Mouse (Mus musculus): Measurements from ENCODE around the gene Gm340. TPM values are rescaled to one million over a fixed set of nuclear protein-coding genes. Genes with fewer than 3 reads are reported as not detected.

Gm340 gene
- polyA plus RNA-seq, 2 experiments = 2.0 to 3.1 TPM

DNA sequence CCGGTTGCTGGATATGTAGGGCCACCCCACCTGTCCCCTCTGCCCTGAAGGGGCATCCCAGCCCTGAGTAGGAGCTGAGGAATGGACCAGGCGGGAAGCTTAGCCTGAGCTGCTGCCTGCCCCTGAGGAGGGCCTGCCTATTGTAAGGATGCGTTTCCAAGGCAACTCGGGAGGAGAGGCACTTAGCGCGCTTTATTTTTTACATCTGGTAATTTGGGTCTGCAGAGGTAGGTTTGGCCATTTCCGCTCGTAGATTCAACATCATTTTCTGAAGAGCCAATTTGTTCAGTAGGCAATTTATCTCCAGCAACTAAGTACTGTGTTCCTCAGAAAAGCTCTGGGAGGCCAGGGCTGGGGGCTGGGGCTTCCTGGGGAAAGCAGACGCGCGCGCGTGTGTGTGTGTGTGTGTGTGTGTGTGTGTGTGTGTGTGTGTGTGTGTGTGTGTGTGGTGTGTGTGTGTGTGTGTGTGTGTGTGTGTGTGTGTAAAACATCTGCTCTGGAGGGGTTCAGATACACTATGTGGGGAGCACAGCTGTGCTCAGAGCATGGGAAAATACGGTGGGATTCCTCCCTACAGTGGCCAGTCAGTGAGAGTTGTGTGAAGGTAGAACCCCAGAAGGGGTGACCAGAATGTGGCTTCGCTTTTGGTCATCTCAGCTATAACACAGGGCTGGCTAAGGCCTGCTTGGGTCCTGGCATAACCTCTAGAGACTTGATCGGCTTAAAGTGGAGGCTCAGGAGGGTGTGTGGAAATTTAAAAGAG, 31.3 kb downstream of the Gm340 start:
- Histone ChIP-seq H3K9ac (ENCODE audit: low read depth, low read length, severe bottlenecking) (no peak overlapping the region), H3K4me3 (replicated peaks; ENCODE audit: low read length) (no peak overlapping the region), H3K9me3 (ENCODE audit: control insufficient read depth, low read length) (no peaks in the 10 kb centered on the region), H3K4me2 (replicated peaks; ENCODE audit: low read depth, low read length, severe bottlenecking) (no peak overlapping the region), H3K27ac (replicated peaks; ENCODE audit: low read depth, low read length) (no peak overlapping the region), H3K36me3 (ENCODE audit: control insufficient read depth, insufficient read depth, low read length) (no peaks in the 10 kb centered on the region), H3K27me3 (ENCODE audit: control insufficient read depth, insufficient read depth, low read length) (no peaks in the 10 kb centered on the region), H3K4me1 (ENCODE audit: control insufficient read depth, insufficient read depth, low read length) (peaks cover 10% of the 10 kb centered on the region)
- WGBS = 30% methylated on average over 16 of the region's 16 CpGs
- no peak for TF ChIP-seq POLR2A (IDR thresholded peaks at IDR 0.05; ENCODE audit: borderline replicate concordance, extremely low read depth, insufficient read depth, insufficient read length)
- DNase-seq (ENCODE audit: low spot score) (peak; percentile 33), ATAC-seq (ENCODE audit: low FRiP score, low read depth) (no peak)

DNA sequence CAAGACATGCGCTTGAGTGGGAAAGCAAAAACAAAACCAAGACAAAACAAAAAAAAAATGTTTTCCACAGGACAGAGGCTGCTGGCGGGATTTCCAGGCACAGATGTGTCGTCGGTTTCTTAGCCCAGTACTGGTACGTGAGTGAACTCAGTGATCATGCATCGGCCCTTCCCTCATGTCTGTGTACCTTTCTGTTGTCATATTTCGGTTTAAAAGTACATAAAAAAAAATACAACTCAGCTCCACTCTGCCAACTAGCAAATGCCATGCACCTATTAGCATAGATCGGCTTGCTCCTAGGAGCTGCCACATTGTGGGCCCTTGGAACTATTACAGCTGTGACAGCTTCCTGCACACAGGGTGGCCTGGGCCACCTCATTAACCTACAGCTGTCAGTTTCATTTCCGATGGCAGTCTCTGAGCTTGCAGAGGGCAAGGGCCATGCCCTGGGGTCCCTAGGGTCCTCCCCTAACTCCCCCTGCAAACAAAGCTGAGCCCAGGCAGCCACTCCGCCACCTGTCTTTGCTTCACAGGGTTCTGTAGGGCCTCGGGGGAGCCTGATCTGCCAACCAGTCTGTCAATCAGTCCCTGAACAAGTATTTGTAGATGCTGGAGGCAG, 33.5 kb downstream of the Gm340 start:
- no peak overlapping the region for H3K9ac ChIP-seq (ENCODE audit: low read depth, low read length, severe bottlenecking)
- no peaks in the 10 kb centered on the region for H3K27me3 ChIP-seq (ENCODE audit: control insufficient read depth, insufficient read depth, low read length)
- WGBS = 42% methylated on average over 11 of the region's 11 CpGs
- DNase-seq (ENCODE audit: low spot score) (no peak), ATAC-seq (ENCODE audit: low FRiP score, low read depth) (no peak)
- no peaks in the 10 kb centered on the region for H3K9me3 ChIP-seq (ENCODE audit: control insufficient read depth, low read length)
- no peak overlapping the region for H3K4me3 ChIP-seq (replicated peaks; ENCODE audit: low read length)
- no peak overlapping the region for H3K4me2 ChIP-seq (replicated peaks; ENCODE audit: low read depth, low read length, severe bottlenecking)
- H3K4me1 ChIP-seq (ENCODE audit: control insufficient read depth, insufficient read depth, low read length) = peaks cover 15% of the 10 kb centered on the region
- no peak overlapping the region for H3K27ac ChIP-seq (replicated peaks; ENCODE audit: low read depth, low read length)
- no peak for TF ChIP-seq POLR2A (IDR thresholded peaks at IDR 0.05; ENCODE audit: borderline replicate concordance, extremely low read depth, insufficient read depth, insufficient read length)
- no peaks in the 10 kb centered on the region for H3K36me3 ChIP-seq (ENCODE audit: control insufficient read depth, insufficient read depth, low read length)

- 81% methylated on average over 6 of the region's 6 CpGs for WGBS
Observed at GRCm38 (mm10) chr19:41616274-41616673, 34.1 kb downstream of the Gm340 start.

DNA sequence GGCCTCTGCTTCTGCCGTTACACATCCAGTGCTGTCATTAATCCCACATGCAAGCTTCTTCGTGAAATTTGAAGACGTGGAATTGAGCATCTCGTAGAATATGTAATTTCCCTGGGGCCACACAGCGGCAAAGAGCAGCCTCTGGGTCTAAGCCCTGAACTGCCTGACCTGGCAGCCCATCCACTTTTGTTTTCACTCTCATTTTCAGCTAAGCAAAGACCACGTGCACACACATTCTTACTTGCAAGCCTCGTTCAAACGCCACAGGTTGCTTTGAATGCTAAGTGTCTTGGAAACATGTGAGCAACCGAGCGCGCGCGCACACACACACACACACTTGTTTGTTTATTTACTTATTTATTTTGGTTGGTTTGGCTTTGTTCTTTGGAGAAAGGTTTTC, 34.9 kb downstream of the Gm340 start:
- no peaks in the 10 kb centered on the region for H3K9me3 ChIP-seq (ENCODE audit: control insufficient read depth, low read length)
- TF ChIP-seq POLR2A (IDR thresholded peaks at IDR 0.05; ENCODE audit: borderline replicate concordance, extremely low read depth, insufficient read depth, insufficient read length) = no peak
- no peaks in the 10 kb centered on the region for H3K27me3 ChIP-seq (ENCODE audit: control insufficient read depth, insufficient read depth, low read length)
- DNase-seq (ENCODE audit: low spot score) (no peak), ATAC-seq (ENCODE audit: low FRiP score, low read depth) (no peak)
- WGBS = 68% methylated on average over 13 of the region's 13 CpGs
- H3K4me3 ChIP-seq (replicated peaks; ENCODE audit: low read length) = no peak overlapping the region
- peaks cover 15% of the 10 kb centered on the region for H3K4me1 ChIP-seq (ENCODE audit: control insufficient read depth, insufficient read depth, low read length)
- H3K36me3 ChIP-seq (ENCODE audit: control insufficient read depth, insufficient read depth, low read length) = no peaks in the 10 kb centered on the region
- no peak overlapping the region for H3K27ac ChIP-seq (replicated peaks; ENCODE audit: low read depth, low read length)
- H3K4me2 ChIP-seq (replicated peaks; ENCODE audit: low read depth, low read length, severe bottlenecking) = no peak overlapping the region
- no peak overlapping the region for H3K9ac ChIP-seq (ENCODE audit: low read depth, low read length, severe bottlenecking)

More at GRCm38 (mm10) chr19:41616274-41616673, 34.1 kb downstream of the Gm340 start:
- Histone ChIP-seq H3K27ac (replicated peaks; ENCODE audit: low read depth, low read length) (no peak overlapping the region), H3K4me1 (ENCODE audit: control insufficient read depth, insufficient read depth, low read length) (peaks cover 15% of the 10 kb centered on the region), H3K4me2 (replicated peaks; ENCODE audit: low read depth, low read length, severe bottlenecking) (no peak overlapping the region), H3K36me3 (ENCODE audit: control insufficient read depth, insufficient read depth, low read length) (no peaks in the 10 kb centered on the region), H3K27me3 (ENCODE audit: control insufficient read depth, insufficient read depth, low read length) (no peaks in the 10 kb centered on the region), H3K9me3 (ENCODE audit: control insufficient read depth, low read length) (no peaks in the 10 kb centered on the region), H3K9ac (ENCODE audit: low read depth, low read length, severe bottlenecking) (no peak overlapping the region), H3K4me3 (replicated peaks; ENCODE audit: low read length) (no peak overlapping the region)
- DNase-seq (ENCODE audit: low spot score) = no peak
- no peak for ATAC-seq (ENCODE audit: low FRiP score, low read depth)
- TF ChIP-seq POLR2A (IDR thresholded peaks at IDR 0.05; ENCODE audit: borderline replicate concordance, extremely low read depth, insufficient read depth, insufficient read length) = no peak

- H3K36me3 ChIP-seq (ENCODE audit: control insufficient read depth, insufficient read depth, low read length) = no peaks in the 10 kb centered on the region
- peaks cover 14% of the 10 kb centered on the region for H3K4me1 ChIP-seq (ENCODE audit: control insufficient read depth, insufficient read depth, low read length)
- H3K4me2 ChIP-seq (replicated peaks; ENCODE audit: low read depth, low read length, severe bottlenecking) = no peak overlapping the region
- no peak overlapping the region for H3K4me3 ChIP-seq (replicated peaks; ENCODE audit: low read length)
- no peak for TF ChIP-seq POLR2A (IDR thresholded peaks at IDR 0.05; ENCODE audit: borderline replicate concordance, extremely low read depth, insufficient read depth, insufficient read length)
- H3K27ac ChIP-seq (replicated peaks; ENCODE audit: low read depth, low read length) = no peak overlapping the region
- no peaks in the 10 kb centered on the region for H3K27me3 ChIP-seq (ENCODE audit: control insufficient read depth, insufficient read depth, low read length)
- no peak overlapping the region for H3K9ac ChIP-seq (ENCODE audit: low read depth, low read length, severe bottlenecking)
- no peaks in the 10 kb centered on the region for H3K9me3 ChIP-seq (ENCODE audit: control insufficient read depth, low read length)
- DNase-seq (ENCODE audit: low spot score) = peak; percentile 52
- WGBS = 36% methylated on average over 6 of the region's 6 CpGs
- peak; percentile 48; the same call in 1 of the 2 replicates for ATAC-seq (ENCODE audit: low FRiP score, low read depth)
Observed at GRCm38 (mm10) chr19:41618153-41618657, 36.0 kb downstream of the Gm340 start.

Data from limb, embryonic 14.5 days (tissue).